ENCODE assay signal across 8 mouse cellular contexts in genomic region chr7:141403305-141403704, GRCm38 (mm10). TPM values are rescaled to one million over a fixed set of nuclear protein-coding genes. Genes with fewer than 3 reads are reported as not detected.
DNase-seq lines count a peak whose midpoint lies in the region; ATAC-seq and TF ChIP-seq lines count a peak whose summit lies in the region.

No protein-coding gene starts in this region.

- no peak overlapping the region for H3K9ac ChIP-seq in kidney, embryonic 14.5 days (ENCODE audit: low read depth, low read length)

- peak; percentile 64; the same call in 1 of the 2 replicates for ATAC-seq in frontal cortex, adult (ENCODE audit: low TSS enrichment)
- peak; percentile 78 for ATAC-seq in kidney, embryonic 14.5 days (ENCODE audit: low FRiP score, low TSS enrichment)

- no peaks in the 10 kb centered on the region for H3K4me1 ChIP-seq in cortical plate, adult 2 months (ENCODE audit: control insufficient read depth, insufficient read depth, low read length)
- H3K4me1 ChIP-seq in heart, embryonic 10.5 days = no peaks in the 10 kb centered on the region
- no peaks in the 10 kb centered on the region for H3K4me1 ChIP-seq in kidney, embryonic 14.5 days (ENCODE audit: control insufficient read depth, insufficient read depth, low read length)

- peaks cover 64% of the 10 kb centered on the region for H3K36me3 ChIP-seq in heart, embryonic 10.5 days
- H3K36me3 ChIP-seq in kidney, embryonic 14.5 days (ENCODE audit: control insufficient read depth, insufficient read depth, low read length) = peaks cover 55% of the 10 kb centered on the region

- no peak for DNase-seq in frontal cortex, postnatal 25 days (ENCODE audit: low spot score in 2 of 2)
- peak; percentile 40 for DNase-seq in T-cell, adult 2 months (ENCODE audit: low spot score)
- DNase-seq in heart, embryonic 10.5 days (ENCODE audit: low spot score) = peak; percentile 84
- peak; percentile 72 to 79 for DNase-seq in lung, postnatal 4 days
- peak; percentile 56 for DNase-seq in right cerebral cortex, postnatal 4 days

- H3K4me3 ChIP-seq in cortical plate, adult 2 months (ENCODE audit: insufficient read depth, low read length) = no peak overlapping the region
- H3K4me3 ChIP-seq in heart, embryonic 10.5 days = no peak overlapping the region
- H3K4me3 ChIP-seq in kidney, embryonic 14.5 days (ENCODE audit: low read length) = no peak overlapping the region

- no peak overlapping the region for H3K4me2 ChIP-seq in kidney, embryonic 14.5 days (replicated peaks; ENCODE audit: low read depth, low read length)

- WGBS in heart, embryonic 10.5 days = 41% methylated on average over 5 of the region's 5 CpGs
- WGBS in kidney, embryonic 14.5 days = 48% methylated on average over 5 of the region's 5 CpGs

- H3K9me3 ChIP-seq in heart, embryonic 10.5 days = no peaks in the 10 kb centered on the region
- H3K9me3 ChIP-seq in kidney, embryonic 14.5 days (ENCODE audit: control insufficient read depth, low read length) = no peaks in the 10 kb centered on the region

- no peaks in the 10 kb centered on the region for H3K27me3 ChIP-seq in heart, embryonic 10.5 days (ENCODE audit: insufficient read depth, poor library complexity, severe bottlenecking)
- H3K27me3 ChIP-seq in kidney, embryonic 14.5 days (ENCODE audit: control insufficient read depth, insufficient read depth, low read length) = no peaks in the 10 kb centered on the region

- H3K27ac ChIP-seq in cortical plate, adult 2 months (ENCODE audit: insufficient read depth, low read length) = no peak overlapping the region
- H3K27ac ChIP-seq in heart, embryonic 10.5 days = no peak overlapping the region
- H3K27ac ChIP-seq in kidney, embryonic 14.5 days (ENCODE audit: low read depth, low read length) = no peak overlapping the region

- TF ChIP-seq POLR2A in cortical plate, adult 2 months (IDR thresholded peaks at IDR 0.05; ENCODE audit: extremely low read depth, insufficient read depth, low read length) = no peak

- peak; percentile 86 for TF ChIP-seq CTCF in cortical plate, adult 2 months (IDR thresholded peaks at IDR 0.05; ENCODE audit: extremely low read depth, insufficient read depth, low read length)

RNA-seq across cellular contexts. Expression of gene Gatd1, which starts 10.6 kb away (rescaled TPM):
- 57.0 and 58.9 TPM in 2 replicates for polyA plus RNA-seq in cortical plate, adult 2 months (2012; rRNA removed)
- 29.5 and 37.4 TPM in 2 replicates for polyA plus RNA-seq in heart, embryonic 10.5 days (2016; fragmentation: Nextera tagmentation; extraction: Ambion mirVana)
- 50.7 and 54.5 TPM in 2 replicates for polyA plus RNA-seq in kidney, embryonic 14.5 days (2014; fragmentation: Nextera tagmentation; extraction: Ambion mirVana)

RNA-seq across cellular contexts. Expression of gene Taldo1, which starts 11.3 kb away (rescaled TPM):
- polyA plus RNA-seq in cortical plate, adult 2 months (2012; rRNA removed) = 182 and 193 TPM in 2 replicates
- 270 and 285 TPM in 2 replicates for polyA plus RNA-seq in heart, embryonic 10.5 days (2016; fragmentation: Nextera tagmentation; extraction: Ambion mirVana)
- 321 and 322 TPM in 2 replicates for polyA plus RNA-seq in kidney, embryonic 14.5 days (2014; fragmentation: Nextera tagmentation; extraction: Ambion mirVana)

RNA-seq across cellular contexts. Expression of gene Cend1, which starts 26.0 kb away (rescaled TPM):
- 228 and 231 TPM in 2 replicates for polyA plus RNA-seq in cortical plate, adult 2 months (2012; rRNA removed)
- 13.7 and 23.5 TPM in 2 replicates for polyA plus RNA-seq in heart, embryonic 10.5 days (2016; fragmentation: Nextera tagmentation; extraction: Ambion mirVana)
- polyA plus RNA-seq in kidney, embryonic 14.5 days (2014; fragmentation: Nextera tagmentation; extraction: Ambion mirVana) = 0.46 and 1.6 TPM in 2 replicates

RNA-seq across cellular contexts. Expression of gene Slc25a22, which starts 34.4 kb away (rescaled TPM):
- polyA plus RNA-seq in cortical plate, adult 2 months (2012; rRNA removed) = 242 and 244 TPM in 2 replicates
- polyA plus RNA-seq in heart, embryonic 10.5 days (2016; fragmentation: Nextera tagmentation; extraction: Ambion mirVana) = 22.6 and 30.8 TPM in 2 replicates
- polyA plus RNA-seq in kidney, embryonic 14.5 days (2014; fragmentation: Nextera tagmentation; extraction: Ambion mirVana) = 22.0 and 34.1 TPM in 2 replicates

RNA-seq across cellular contexts. Expression of gene Pidd1, which starts 40.5 kb away (rescaled TPM):
- 2.7 and 2.8 TPM in 2 replicates for polyA plus RNA-seq in cortical plate, adult 2 months (2012; rRNA removed)
- 18.0 and 18.2 TPM in 2 replicates for polyA plus RNA-seq in heart, embryonic 10.5 days (2016; fragmentation: Nextera tagmentation; extraction: Ambion mirVana)
- 9.1 and 14.1 TPM in 2 replicates for polyA plus RNA-seq in kidney, embryonic 14.5 days (2014; fragmentation: Nextera tagmentation; extraction: Ambion mirVana)

Comparison
In these comparisons a context has a peak if more than half of its experiments do, and no peak if none do; other contexts are left out.
1. DNase-seq: peak in T-cell, adult 2 months (single experiment), heart, embryonic 10.5 days (single experiment), lung, postnatal 4 days (2 of 2) and right cerebral cortex, postnatal 4 days (single experiment); none in frontal cortex, postnatal 25 days (0 of 2).